Mouse (Mus musculus) gastrocnemius, postnatal 4 days (tissue): ENCODE data around the gene Vmn1r83. TPM values are rescaled to one million over a fixed set of nuclear protein-coding genes. Genes with fewer than 3 reads are reported as not detected.

ENCODE experiments used
- DNase-seq, 2 experiments: peaks; one replicate each; pipeline ENCODE4 v3.0.0; 2021 to 2022; ENCODE audit warnings: low spot score in 2 of 2, mixed read lengths in 2 of 2
- long read RNA-seq, 2 experiments: library from polyadenylated mRNA; stranded (forward); transcript quantifications; one replicate each; pipeline ENCODE4 v2.0.0; 2021
- microRNA-seq: library from miRNA; unstranded; fragments of <30 nt; microRNA quantifications from one replicate; pipeline ENCODE4 v1.2.0, GENCODE M21; 2021
- total RNA-seq, 2 experiments: library from RNA; stranded (reverse); gene quantifications; 2 replicates each; pipeline ENCODE4 v1.2.3; 2021

Vmn1r83 gene
- not detected for total RNA-seq
- long read RNA-seq, experiment 1 = 0 reads
- long read RNA-seq, experiment 2 = 0 reads

GRCm38 (mm10) chr7:12329381-12329780 lies at the start of gene Vmn1r83:
Vmn1r83 (minus strand) TSS chr7:12329481.
- no peak for DNase-seq

- no peak for DNase-seq
Observed at GRCm38 (mm10) chr7:12369173-12369572, 39.9 kb upstream of the Vmn1r83 start, which contains the start of gene Vmn1r84. Vmn1r84 (minus strand) TSS chr7:12369273.

GRCm38 (mm10) chr7:12300130-12300529 lies 29.2 kb downstream of the Vmn1r83 start, which contains the start of gene Vmn1r82:
Vmn1r82 (plus strand) TSS chr7:12300430.
- DNase-seq = no peak

Small RNA genes within 50 kb of the gene (microRNA-seq; reads per million reads assigned to microRNA genes)
- not detected for gene Gm23521

Other genes with a start within 250 kb of the Vmn1r83 start
- gene Vmn1r78, start 179.2 kb downstream of the Vmn1r83 start, total RNA-seq = not detected
- gene Vmn1r79, start 158.2 kb downstream of the Vmn1r83 start, total RNA-seq = not detected
- gene Vmn1r80, start 140.2 kb downstream of the Vmn1r83 start, total RNA-seq = not detected
- gene Vmn1r81, start 61.2 kb downstream of the Vmn1r83 start, total RNA-seq = not detected
- gene Vmn1r82, start 29.1 kb downstream of the Vmn1r83 start, total RNA-seq = not detected
- not detected for gene Vmn1r84, start 39.8 kb upstream of the Vmn1r83 start, total RNA-seq
- gene Zfp551, start 93.3 kb upstream of the Vmn1r83 start, total RNA-seq = 1 to 10 TPM; 2.9 to 3.0 TPM
- 10 to 100 TPM; 11.5 to 15.1 TPM for gene Zfp606, start 148.8 kb upstream of the Vmn1r83 start, total RNA-seq
- not detected for gene 2900092C05Rik, start 183.0 kb upstream of the Vmn1r83 start, total RNA-seq